Mouse (Mus musculus) megakaryocyte-erythroid progenitor cell, adult 5 weeks (primary cell): ENCODE measurements around the gene Faim. TPM values are rescaled to one million over a fixed set of nuclear protein-coding genes. Genes with fewer than 3 reads are reported as not detected.

Experiments used
- polyA plus RNA-seq: library from polyadenylated mRNA; stranded (reverse); fragments of >175 nt; gene quantifications from 2 replicates; pipeline ENCODE4 v1.2.3, GENCODE M21; 2012

Gene Faim
- polyA plus RNA-seq = 27.7 and 27.9 TPM in 2 replicates

GRCm38 (mm10) chr9:98985800-98986475 is at the start of gene Faim:
TSS of gene Faim (plus strand) at chr9:98986373.

GRCm38 (mm10) chr9:98955103-98955715 is 31.0 kb upstream of the Faim start, which contains the start of gene Foxl2:
TSS of gene Foxl2 (plus strand) at chr9:98955288.

GRCm38 (mm10) chr9:99035575-99035974 is 49.4 kb downstream of the Faim start, which contains the start of gene Gm1123:
TSS of gene Gm1123 (minus strand) at chr9:99035715.

Other genes starting within 250 kb of the Faim start
- gene Prr23a1, start 143.9 kb upstream of the Faim start, polyA plus RNA-seq = not detected in 2 replicates
- gene Prr23a2, start 129.9 kb upstream of the Faim start, polyA plus RNA-seq = not detected in 2 replicates
- not detected in 2 replicates for gene Prr23a3, start 121.6 kb upstream of the Faim start, polyA plus RNA-seq
- not detected in 2 replicates for gene 7420426K07Rik, start 83.3 kb upstream of the Faim start, polyA plus RNA-seq
- gene Foxl2, start 31.1 kb upstream of the Faim start, polyA plus RNA-seq = 0.04 TPM in 1 of 2 replicates, not detected in the other
- gene Gm1123, start 49.3 kb downstream of the Faim start, polyA plus RNA-seq = not detected in 2 replicates
- gene Pik3cb, start 154.2 kb downstream of the Faim start, polyA plus RNA-seq = 1.0 and 1.2 TPM in 2 replicates